Mouse (Mus musculus) liver, postnatal 0 days (tissue): ENCODE results near the gene Churc1.

Experiments
- CTCF ChIP-seq: sonication (generic); IDR thresholded peaks from 2 replicates; pipeline ENCODE4 v1.5.1; 2016; ENCODE audit warnings: antibody characterized with exemption, low read depth
- EP300 ChIP-seq: IDR thresholded peaks from 2 replicates; pipeline ENCODE4 v1.6.1; 2016; ENCODE audit warnings: antibody characterized with exemption, low read depth, mild to moderate bottlenecking

DNA sequence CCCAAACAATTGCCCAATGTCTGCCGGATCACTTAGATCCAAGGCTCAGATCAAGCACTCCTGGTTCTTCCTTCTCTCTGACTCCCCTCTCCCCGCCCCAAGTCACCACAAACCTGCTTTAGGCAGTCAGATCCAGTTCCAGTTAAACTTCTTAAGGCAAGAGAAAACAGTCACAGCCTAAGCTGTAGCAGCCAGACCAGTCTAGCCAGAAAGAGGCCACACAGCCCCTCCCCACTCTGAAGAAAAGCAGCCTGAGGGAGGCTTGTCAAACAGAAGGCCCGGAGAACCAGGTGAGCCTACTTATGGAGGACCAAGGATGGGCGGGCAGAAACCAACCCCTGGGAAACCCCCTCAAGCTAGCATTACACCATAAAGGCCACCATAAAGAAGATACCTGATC is 52.8 kb downstream of the Churc1 start:
- no peak for TF ChIP-seq EP300
- no peak for TF ChIP-seq CTCF
